Mouse (Mus musculus) hindbrain, embryonic 16.5 days (tissue): Measurements from ENCODE around the gene Abl1. TPM values are rescaled to one million over a fixed set of nuclear protein-coding genes. Genes with fewer than 3 reads are reported as not detected.

Source experiments
- ATAC-seq: fragments of 200-750 bp; cut with Nextera tagmentation; 2 replicates; pipeline ENCODE4 v1.8.0; 2017; ENCODE audit warnings: moderate TSS enrichment, moderate library complexity
- H3K27ac ChIP-seq: fragments of 300-500 bp; sonication (generic); 2 replicates; pipeline ENCODE4 v1.5.1; 2014; ENCODE audit warnings: low read depth, mild to moderate bottlenecking, control low read depth, low read length, moderate library complexity
- H3K27me3 ChIP-seq: fragments of 300-500 bp; sonication (generic); replicated peaks from 2 replicates; pipeline ENCODE4 v1.6.1; 2014; ENCODE audit warnings: low read length; ENCODE audit not compliant: control insufficient read depth, insufficient read depth
- H3K36me3 ChIP-seq: fragments of 300-500 bp; sonication (generic); 2 replicates; pipeline ENCODE4 v1.6.1; 2014; ENCODE audit warnings: mild to moderate bottlenecking, low read length, moderate library complexity, mixed read lengths; ENCODE audit not compliant: control insufficient read depth, insufficient read depth
- H3K4me1 ChIP-seq: fragments of 300-500 bp; sonication (generic); 2 replicates; pipeline ENCODE4 v1.6.1; 2014; ENCODE audit warnings: low read depth, low read length; ENCODE audit not compliant: control insufficient read depth, insufficient read depth
- H3K4me2 ChIP-seq: fragments of 300-500 bp; sonication (generic); 2 replicates; pipeline ENCODE4 v1.6.1; 2014; ENCODE audit warnings: mild to moderate bottlenecking, low read length, control low read depth, moderate library complexity
- H3K4me3 ChIP-seq: fragments of 300-500 bp; sonication (generic); 2 replicates; pipeline ENCODE4 v1.5.1; 2014; ENCODE audit warnings: mild to moderate bottlenecking, low read length, control low read depth, moderate library complexity
- H3K9ac ChIP-seq: fragments of 300-500 bp; sonication (generic); 2 replicates; pipeline ENCODE4 v1.6.1; 2014; ENCODE audit warnings: low read depth, mild to moderate bottlenecking, control low read depth, low read length, moderate library complexity
- H3K9me3 ChIP-seq: fragments of 300-500 bp; sonication (generic); 2 replicates; pipeline ENCODE4 v1.6.1; 2014; ENCODE audit warnings: mild to moderate bottlenecking, low read length, moderate library complexity; ENCODE audit not compliant: control insufficient read depth
- WGBS: fragments of 180-500 bp; shearing (Covaris S2); extraction: QIAGEN DNeasy Blood & Tissue Kit; methylation state at CpG from one replicate; pipeline ENCODE4 v1.1.7; 2014; 5-methylcytosine and 5-hydroxymethylcytosine counted together
- polyA plus RNA-seq: library from polyadenylated mRNA; unstranded; fragments of >200 nt; fragmentation: Nextera tagmentation; extraction: Ambion mirVana; gene quantifications from 2 replicates; pipeline ENCODE4 v1.2.1, GENCODE M21; 2015

The Abl1 gene
- polyA plus RNA-seq, 1 experiment from 2014 or later = 13.2 TPM

- Histone ChIP-seq H3K9me3 (peaks cover 4% of the 10 kb centered on the region; the same call in 1 of the 2 replicates), H3K36me3 (no peaks in the 10 kb centered on the region), H3K4me1 (no peaks in the 10 kb centered on the region; the same call in 1 of the 2 replicates), H3K4me3 (no peak overlapping the region), H3K27me3 (no peaks in the 10 kb centered on the region), H3K9ac (no peak overlapping the region; the same call in 1 of the 2 replicates), H3K4me2 (0 out of 2 replicates have a peak overlapping the region, but pooled peaks have one; percentile 18), H3K27ac (no peak overlapping the region)
- ATAC-seq = peak; percentile 27; the same call in 1 of the 2 replicates
- WGBS = 27% methylated on average over 10 of the region's 10 CpGs
These were observed 61.0 kb downstream of the Abl1 start for GRCm38 (mm10) chr2:31749046-31749709.

GRCm38 (mm10) chr2:31750133-31750532, 62.0 kb downstream of the Abl1 start:
- ATAC-seq = no peak
- Histone ChIP-seq H3K9ac (no peak overlapping the region), H3K27ac (no peak overlapping the region), H3K9me3 (peaks cover 5% of the 10 kb centered on the region; the same call in 1 of the 2 replicates), H3K36me3 (no peaks in the 10 kb centered on the region), H3K4me3 (no peak overlapping the region), H3K4me1 (no peaks in the 10 kb centered on the region; the same call in 1 of the 2 replicates), H3K27me3 (no peaks in the 10 kb centered on the region), H3K4me2 (no peak overlapping the region)
- 91% methylated on average over 5 of the region's 5 CpGs for WGBS

GRCm38 (mm10) chr2:31757472-31757871, 69.3 kb downstream of the Abl1 start:
- no peak for ATAC-seq
- Histone ChIP-seq H3K4me1 (peaks cover 35% of the 10 kb centered on the region), H3K36me3 (no peaks in the 10 kb centered on the region), H3K27ac (peak overlapping the region; percentile 8; the same call in 1 of the 2 replicates), H3K9me3 (peaks cover 5% of the 10 kb centered on the region; the same call in 1 of the 2 replicates), H3K4me3 (no peak overlapping the region), H3K27me3 (no peaks in the 10 kb centered on the region), H3K4me2 (no peak overlapping the region), H3K9ac (no peak overlapping the region)

- Histone ChIP-seq H3K36me3 (no peaks in the 10 kb centered on the region), H3K9me3 (peaks cover 3% of the 10 kb centered on the region; the same call in 1 of the 2 replicates), H3K27ac (no peak overlapping the region), H3K9ac (no peak overlapping the region), H3K4me3 (no peak overlapping the region), H3K4me1 (peaks cover 44% of the 10 kb centered on the region), H3K4me2 (peak overlapping the region; percentile 85), H3K27me3 (no peaks in the 10 kb centered on the region)
- no peak for ATAC-seq
- WGBS = 91% methylated on average over 5 of the region's 5 CpGs
These were observed 70.8 kb downstream of the Abl1 start for GRCm38 (mm10) chr2:31758966-31759365.

- Histone ChIP-seq H3K36me3 (no peaks in the 10 kb centered on the region), H3K27ac (peak overlapping the region; percentile 70), H3K4me1 (peaks cover 44% of the 10 kb centered on the region), H3K4me3 (peak overlapping the region; percentile 62), H3K9me3 (no peaks in the 10 kb centered on the region), H3K4me2 (peak overlapping the region; percentile 85), H3K9ac (peak overlapping the region; percentile 69), H3K27me3 (no peaks in the 10 kb centered on the region)
- WGBS = under 1% methylated on average over 35 of the region's 42 CpGs
- peak; percentile 88 for ATAC-seq
These were observed 71.7 kb downstream of the Abl1 start for GRCm38 (mm10) chr2:31759751-31760460.

GRCm38 (mm10) chr2:31760486-31760885, 72.3 kb downstream of the Abl1 start:
- H3K36me3 ChIP-seq = no peaks in the 10 kb centered on the region
- peak overlapping the region; percentile 69 for H3K9ac ChIP-seq
- WGBS = 0% methylated on average over 1 of the region's 1 CpGs
- H3K4me1 ChIP-seq = peaks cover 44% of the 10 kb centered on the region
- peak overlapping the region; percentile 70; the same call in 1 of the 2 replicates for H3K27ac ChIP-seq
- H3K4me2 ChIP-seq = peak overlapping the region; percentile 85
- no peaks in the 10 kb centered on the region for H3K27me3 ChIP-seq
- ATAC-seq = no peak
- H3K9me3 ChIP-seq = no peaks in the 10 kb centered on the region
- peak overlapping the region; percentile 62 for H3K4me3 ChIP-seq

GRCm38 (mm10) chr2:31761115-31761531, 72.9 kb downstream of the Abl1 start:
- Histone ChIP-seq H3K9me3 (no peaks in the 10 kb centered on the region), H3K4me3 (peak overlapping the region; percentile 62), H3K4me2 (peak overlapping the region; percentile 85), H3K27ac (peak overlapping the region; percentile 23; the same call in 1 of the 2 replicates), H3K36me3 (no peaks in the 10 kb centered on the region), H3K27me3 (no peaks in the 10 kb centered on the region), H3K9ac (peak overlapping the region; percentile 42), H3K4me1 (peaks cover 44% of the 10 kb centered on the region)
- WGBS = 9% methylated on average over 7 of the region's 7 CpGs
- ATAC-seq = no peak

GRCm38 (mm10) chr2:31761585-31761984, 73.4 kb downstream of the Abl1 start:
- Histone ChIP-seq H3K27ac (no peak overlapping the region), H3K36me3 (no peaks in the 10 kb centered on the region), H3K4me1 (peaks cover 44% of the 10 kb centered on the region), H3K9me3 (no peaks in the 10 kb centered on the region), H3K4me2 (peak overlapping the region; percentile 85), H3K4me3 (peak overlapping the region; percentile 62), H3K27me3 (no peaks in the 10 kb centered on the region), H3K9ac (peak overlapping the region; percentile 42; the same call in 1 of the 2 replicates)
- 7% methylated on average over 4 of the region's 4 CpGs for WGBS
- no peak for ATAC-seq

GRCm38 (mm10) chr2:31762155-31762554, 74.0 kb downstream of the Abl1 start:
- H3K4me1 ChIP-seq = peaks cover 44% of the 10 kb centered on the region
- H3K36me3 ChIP-seq = no peaks in the 10 kb centered on the region
- H3K4me2 ChIP-seq = peak overlapping the region; percentile 85
- H3K27me3 ChIP-seq = no peaks in the 10 kb centered on the region
- H3K9ac ChIP-seq = no peak overlapping the region
- no peak overlapping the region for H3K4me3 ChIP-seq
- H3K9me3 ChIP-seq = no peaks in the 10 kb centered on the region
- no peak for ATAC-seq
- no peak overlapping the region for H3K27ac ChIP-seq
- WGBS = 25% methylated on average over 3 of the region's 3 CpGs
